Mouse (Mus musculus) heart, adult 11 months (tissue): ENCODE measurements around the gene Gjc2.

Experiments used
- DNase-seq: peaks from one replicate; pipeline ENCODE4 v3.0.0; 2022

Gjc2 gene

GRCm38 (mm10) chr11:59208153-59208831 is 25.3 kb upstream of the Gjc2 start, which contains the start of gene 2310033P09Rik:
Gene 2310033P09Rik, plus strand, starts transcription at chr11:59208321.
- peak; percentile 99 for DNase-seq

GRCm38 (mm10) chr11:59202081-59202995 is 19.3 kb upstream of the Gjc2 start, which contains the start of gene Mrpl55:
Gene Mrpl55, plus strand, starts transcription at chr11:59202486.
- peak; percentile 99 for DNase-seq

GRCm38 (mm10) chr11:59201216-59202002 is 18.4 kb upstream of the Gjc2 start:
- DNase-seq: no peak

- DNase-seq: no peak
Observed at GRCm38 (mm10) chr11:59196230-59196629, 13.2 kb upstream of the Gjc2 start.

GRCm38 (mm10) chr11:59192059-59192386 is 9.0 kb upstream of the Gjc2 start, which contains the start of gene Guk1:
Gene Guk1, minus strand, starts transcription at chr11:59192212.
- DNase-seq: no peak

- DNase-seq: peak; percentile 99
Observed at GRCm38 (mm10) chr11:59191231-59192058, 8.4 kb upstream of the Gjc2 start.

- no peak for DNase-seq
Observed at GRCm38 (mm10) chr11:59187706-59188105, 4.7 kb upstream of the Gjc2 start.

- DNase-seq: peak; percentile 95
Observed at GRCm38 (mm10) chr11:59185490-59185889, 2.5 kb upstream of the Gjc2 start.

GRCm38 (mm10) chr11:59183821-59184220 is 808 bp upstream of the Gjc2 start:
- DNase-seq: peak; percentile 97

- no peak for DNase-seq
Observed at GRCm38 (mm10) chr11:59176921-59177320, 6.1 kb downstream of the Gjc2 start.

- no peak for DNase-seq
Observed at GRCm38 (mm10) chr11:59176475-59176874, 6.5 kb downstream of the Gjc2 start.

- no peak for DNase-seq
Observed at GRCm38 (mm10) chr11:59174189-59174838, 8.7 kb downstream of the Gjc2 start.

- DNase-seq: no peak
Observed at GRCm38 (mm10) chr11:59170549-59170948, 12.5 kb downstream of the Gjc2 start.

GRCm38 (mm10) chr11:59169807-59170206 is 13.2 kb downstream of the Gjc2 start:
- no peak for DNase-seq

- no peak for DNase-seq
Observed at GRCm38 (mm10) chr11:59165616-59166241, 17.3 kb downstream of the Gjc2 start.

GRCm38 (mm10) chr11:59164384-59164783 is 18.6 kb downstream of the Gjc2 start:
- DNase-seq: peak; percentile 92

GRCm38 (mm10) chr11:59163255-59164236 is 19.5 kb downstream of the Gjc2 start, which contains the start of gene Iba57:
Gene Iba57, minus strand, starts transcription at chr11:59163739.
- DNase-seq: peak; percentile 100

- peak; percentile 92 for DNase-seq
Observed at GRCm38 (mm10) chr11:59162443-59163254, 20.4 kb downstream of the Gjc2 start.

- DNase-seq: peak; percentile 96
Observed at GRCm38 (mm10) chr11:59161398-59161797, 21.6 kb downstream of the Gjc2 start.
